ENCODE assay signal across 23 mouse cellular contexts in the genomic region with DNA sequence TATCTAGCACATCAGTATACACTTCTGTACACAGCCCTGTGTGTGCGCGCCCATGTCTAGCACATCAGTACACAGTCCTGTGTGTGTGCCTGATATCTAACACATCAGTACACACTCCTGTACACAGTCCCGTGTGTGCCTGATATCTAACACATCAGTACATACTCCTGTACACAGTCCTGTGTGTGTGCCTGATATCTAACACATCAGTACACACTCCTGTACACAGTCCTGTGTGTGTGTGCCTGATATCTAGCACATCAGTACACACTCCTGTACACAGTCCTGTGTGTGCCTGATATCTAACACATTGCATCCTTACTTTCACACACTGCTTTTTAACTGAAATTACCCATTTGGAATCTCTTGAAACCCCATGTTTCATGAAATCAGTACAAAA. TPM values are rescaled to one million over a fixed set of nuclear protein-coding genes. Genes with fewer than 3 reads are reported as not detected.
A peak's percentile ranks its signal among the peaks of the same experiment; 100 is the strongest.
DNase-seq lines count a peak whose midpoint lies in the region; ATAC-seq and TF ChIP-seq lines count a peak whose summit lies in the region.
"Had no signal": no experiment of that assay in that cellular context is flagged by ENCODE, and none has a peak within 500 bp of the region (broad histone marks: within the 10 kb centered on the region; RNA-seq: fewer than 3 reads in every experiment).

No protein-coding gene starts in this region.

- H3K9me3 ChIP-seq in kidney, embryonic 16.5 days (ENCODE audit: low read length), result no peaks in the 10 kb centered on the region
- no peaks in the 10 kb centered on the region for H3K9me3 ChIP-seq in liver, embryonic 13.5 days (replicated peaks)
- no peaks in the 10 kb centered on the region for H3K9me3 ChIP-seq in liver, embryonic 11.5 days (ENCODE audit: control insufficient read depth, low read length)
- no peaks in the 10 kb centered on the region for H3K9me3 ChIP-seq in MEL (replicated peaks; ENCODE audit: insufficient read depth, low read length)
- H3K9me3 ChIP-seq: embryonic facial prominence, embryonic 10.5 days; embryonic facial prominence, embryonic 12.5 days; forebrain, embryonic 13.5 days; forebrain, embryonic 15.5 days; G1E had no signal

- H3K4me3 ChIP-seq in kidney, embryonic 16.5 days (ENCODE audit: low read length), result no peak overlapping the region
- no peak overlapping the region for H3K4me3 ChIP-seq in liver, embryonic 13.5 days (replicated peaks)
- H3K4me3 ChIP-seq in liver, embryonic 11.5 days (ENCODE audit: low read depth, low read length), result no peak overlapping the region
- H3K4me3 ChIP-seq in MEL (ENCODE audit: control insufficient read depth in 1 of 2, insufficient read depth in 1 of 2, low read depth in 2 of 2, low read length in 2 of 2), result no peak overlapping the region
- H3K4me3 ChIP-seq: embryonic facial prominence, embryonic 10.5 days; embryonic facial prominence, embryonic 12.5 days; forebrain, embryonic 13.5 days; forebrain, embryonic 15.5 days had no signal

- peak; percentile 12; the same call in 1 of the 2 replicates for ATAC-seq in kidney, embryonic 16.5 days (ENCODE audit: low FRiP score, low TSS enrichment)
- peak; percentile 54 for ATAC-seq in liver, embryonic 13.5 days (ENCODE audit: low read depth)
- ATAC-seq in liver, embryonic 11.5 days (replicated peaks; ENCODE audit: low FRiP score), result no peak; the same call in 1 of the 2 replicates
- peak; percentile 59; the same call in 1 of the 2 replicates for ATAC-seq in megakaryocyte-erythroid progenitor cell, adult 5-6 weeks (replicated peaks; ENCODE audit: low FRiP score, low TSS enrichment, poor library complexity, severe bottlenecking)
- ATAC-seq: CD4-positive, CD25-positive, alpha-beta regulatory T cell, adult 4 months; forebrain, embryonic 13.5 days; forebrain, embryonic 15.5 days had no signal

- no peak overlapping the region for H3K4me2 ChIP-seq in kidney, embryonic 16.5 days (replicated peaks; ENCODE audit: low read depth, low read length)
- no peak overlapping the region for H3K4me2 ChIP-seq in liver, embryonic 13.5 days
- H3K4me2 ChIP-seq in liver, embryonic 11.5 days, result no peak overlapping the region
- H3K4me2 ChIP-seq: embryonic facial prominence, embryonic 12.5 days; forebrain, embryonic 13.5 days; forebrain, embryonic 15.5 days had no signal

- TF ChIP-seq EP300 in MEL (IDR thresholded peaks at IDR 0.05; ENCODE audit: low read depth in 1 of 2, low read length in 2 of 2), result no peak

- no peak for TF ChIP-seq CTCF in MEL (IDR thresholded peaks at IDR 0.05 in 2 of 3, conservative IDR thresholded peaks at IDR 0.05 in 1 of 3; ENCODE audit: control insufficient read depth in 1 of 3, insufficient read depth in 1 of 3, low read depth in 2 of 3, low read length in 3 of 3, poor library complexity in 1 of 3, severe bottlenecking in 1 of 3)

- no peaks in the 10 kb centered on the region for H3K4me1 ChIP-seq in kidney, embryonic 16.5 days (ENCODE audit: insufficient read depth, low read length)
- H3K4me1 ChIP-seq in liver, embryonic 13.5 days (replicated peaks), result no peaks in the 10 kb centered on the region
- no peaks in the 10 kb centered on the region for H3K4me1 ChIP-seq in liver, embryonic 11.5 days (replicated peaks; ENCODE audit: control insufficient read depth, insufficient read depth, low read length)
- H3K4me1 ChIP-seq in MEL (ENCODE audit: control insufficient read depth in 1 of 2, insufficient read depth in 2 of 2, low read length in 2 of 2), result no peaks in the 10 kb centered on the region
- H3K4me1 ChIP-seq: embryonic facial prominence, embryonic 10.5 days; embryonic facial prominence, embryonic 12.5 days; forebrain, embryonic 13.5 days; forebrain, embryonic 15.5 days had no signal

- H3K27me3 ChIP-seq in kidney, embryonic 16.5 days (ENCODE audit: insufficient read depth, low read length), result no peaks in the 10 kb centered on the region
- no peaks in the 10 kb centered on the region for H3K27me3 ChIP-seq in liver, embryonic 13.5 days
- no peaks in the 10 kb centered on the region for H3K27me3 ChIP-seq in liver, embryonic 11.5 days (replicated peaks; ENCODE audit: control insufficient read depth, insufficient read depth, low read length)
- H3K27me3 ChIP-seq in MEL (ENCODE audit: control insufficient read depth in 1 of 2, insufficient read depth in 2 of 2, low read length in 2 of 2), result no peaks in the 10 kb centered on the region
- H3K27me3 ChIP-seq: CH12.LX; embryonic facial prominence, embryonic 12.5 days; forebrain, embryonic 13.5 days; forebrain, embryonic 15.5 days had no signal

- no peak overlapping the region for H3K27ac ChIP-seq in kidney, embryonic 16.5 days (ENCODE audit: low read length)
- no peak overlapping the region for H3K27ac ChIP-seq in liver, embryonic 13.5 days
- no peak overlapping the region for H3K27ac ChIP-seq in liver, embryonic 11.5 days (ENCODE audit: low read depth, low read length)
- no peak overlapping the region for H3K27ac ChIP-seq in MEL (ENCODE audit: control insufficient read depth, low read depth, low read length)
- H3K27ac ChIP-seq: embryonic facial prominence, embryonic 10.5 days; embryonic facial prominence, embryonic 12.5 days; forebrain, embryonic 13.5 days; forebrain, embryonic 15.5 days had no signal

- 0 out of 2 replicates have a peak, but pooled peaks cover 2% of the 10 kb centered on the region for H3K36me3 ChIP-seq in kidney, embryonic 16.5 days (ENCODE audit: insufficient read depth, low read length)
- peaks cover 7% of the 10 kb centered on the region for H3K36me3 ChIP-seq in liver, embryonic 13.5 days
- H3K36me3 ChIP-seq in liver, embryonic 11.5 days (ENCODE audit: control insufficient read depth, insufficient read depth, low read length), result no peaks in the 10 kb centered on the region
- H3K36me3 ChIP-seq in MEL (ENCODE audit: control insufficient read depth in 1 of 2, insufficient read depth in 2 of 2, low read length in 2 of 2), result no peaks in the 10 kb centered on the region; a peak in 2 of 4 replicates
- H3K36me3 ChIP-seq: forebrain, embryonic 15.5 days had no signal

- TF ChIP-seq POLR2A in MEL (IDR thresholded peaks at IDR 0.05; ENCODE audit: control insufficient read depth in 1 of 2, insufficient read depth in 1 of 2, low read depth in 1 of 2, low read length in 2 of 2, poor library complexity in 1 of 2), result no peak

- no peaks in the 10 kb centered on the region for H3K79me2 ChIP-seq in MEL (ENCODE audit: control insufficient read depth, insufficient read depth, low read length, poor library complexity)

- no peak for DNase-seq in kidney, postnatal 10 days
- no peak for DNase-seq in liver, embryonic 13.5 days
- DNase-seq in liver, embryonic 11.5 days (ENCODE audit: low spot score), result no peak
- no peak for DNase-seq in MEL (ENCODE audit: low read depth, low spot score)
- DNase-seq in left cerebral cortex, postnatal 4 days, result no peak
- DNase-seq: adrenal gland, adult 2 months; adrenal gland, postnatal 10 days; adrenal gland, postnatal 25 days; B cell, adult 2 months; cerebellum, adult 11 months; cerebellum, adult 18-20 months; cerebellum, adult 9-10 months; cerebellum, postnatal 10 days; cerebellum, postnatal 25 days had no signal

- 93% methylated on average over 3 of the region's 3 CpGs for WGBS in kidney, embryonic 16.5 days
- WGBS in liver, embryonic 13.5 days (ENCODE audit: insufficient replicate concordance), result 76% methylated on average over 3 of the region's 3 CpGs
- WGBS in liver, embryonic 11.5 days, result 91% methylated on average over 3 of the region's 3 CpGs

- no peak for TF ChIP-seq RAD21 in MEL (IDR thresholded peaks at IDR 0.05; ENCODE audit: low read depth, low read length)

- H3K9ac ChIP-seq in kidney, embryonic 16.5 days (replicated peaks; ENCODE audit: low read length), result no peak overlapping the region
- no peak overlapping the region for H3K9ac ChIP-seq in liver, embryonic 13.5 days
- H3K9ac ChIP-seq in liver, embryonic 11.5 days (ENCODE audit: low read depth, low read length), result no peak overlapping the region
- H3K9ac ChIP-seq in MEL (ENCODE audit: control insufficient read depth, low read depth, low read length, poor library complexity, severe bottlenecking), result no peak overlapping the region
- H3K9ac ChIP-seq: embryonic facial prominence, embryonic 12.5 days; forebrain, embryonic 13.5 days; forebrain, embryonic 15.5 days had no signal

- intact Hi-C loops in left cerebral cortex, postnatal 4 days (cut with DNase I), result no loop called here

TF ChIP-seq in MEL, 35 proteins besides CTCF, POLR2A, EP300 and RAD21:
- no peak for TF ChIP-seq MAX (IDR thresholded peaks at IDR 0.05; ENCODE audit: low read length)
- peak; percentile 33; the same call in 1 of the 2 replicates for TF ChIP-seq POLR2AphosphoS5 (IDR thresholded peaks at IDR 0.05; ENCODE audit: borderline replicate concordance, low read depth, low read length)

RNA-seq across cellular contexts. Expression of a gene that starts 27.0 kb away (rescaled TPM):
- 25.1 and 29.9 TPM in 2 replicates for polyA plus RNA-seq in kidney, embryonic 16.5 days (2015; fragmentation: Nextera tagmentation; extraction: Ambion mirVana)
- polyA plus RNA-seq in liver, embryonic 13.5 days (2015; fragmentation: Nextera tagmentation; extraction: Ambion mirVana), result 29.0 and 35.3 TPM in 2 replicates
- 28.8 and 32.8 TPM in 2 replicates for polyA plus RNA-seq in liver, embryonic 11.5 days (2014; fragmentation: Nextera tagmentation; extraction: Ambion mirVana)
- 35.8 and 40.1 TPM in 2 replicates for total RNA-seq in MEL (2012; rRNA removed)
- polyA plus RNA-seq in MEL (2012; ENCODE audit: insufficient read depth in 1 of 2, insufficient read length in 2 of 2, low read depth in 1 of 2, low replicate concordance in 2 of 2, missing spikeins in 1 of 2), result 10 to 100 TPM in 1 of 2 experiments, not detected in 1; 21.3 TPM
- 32.0 and 37.5 TPM in 2 replicates for total RNA-seq in megakaryocyte-erythroid progenitor cell, adult 5-6 weeks (2014; fragmentation: Nextera tagmentation)
- total RNA-seq in megakaryocyte-erythroid progenitor cell, adult 5-6 weeks (2017), result 67.8 and 68.6 TPM in 2 replicates
- total RNA-seq in left cerebral cortex, postnatal 4 days (2021), result 10 to 100 TPM; 10.6 to 12.1 TPM
